Mouse (Mus musculus) ES-Bruce4 (cell line): ENCODE measurements around the gene Daxx.

Experiments
- CTCF ChIP-seq: IDR thresholded peaks from one replicate; pipeline ENCODE4 v1.8.1; 2011; ENCODE audit warnings: low read depth, low read length
- EP300 ChIP-seq: IDR thresholded peaks from 2 replicates; pipeline ENCODE4 v1.6.1; 2011; ENCODE audit warnings: low read depth, low read length; ENCODE audit not compliant: insufficient read depth
- POLR2A ChIP-seq: IDR thresholded peaks from one replicate; pipeline ENCODE4 v1.8.1; 2011; ENCODE audit warnings: low read length; ENCODE audit not compliant: insufficient read depth

DNA sequence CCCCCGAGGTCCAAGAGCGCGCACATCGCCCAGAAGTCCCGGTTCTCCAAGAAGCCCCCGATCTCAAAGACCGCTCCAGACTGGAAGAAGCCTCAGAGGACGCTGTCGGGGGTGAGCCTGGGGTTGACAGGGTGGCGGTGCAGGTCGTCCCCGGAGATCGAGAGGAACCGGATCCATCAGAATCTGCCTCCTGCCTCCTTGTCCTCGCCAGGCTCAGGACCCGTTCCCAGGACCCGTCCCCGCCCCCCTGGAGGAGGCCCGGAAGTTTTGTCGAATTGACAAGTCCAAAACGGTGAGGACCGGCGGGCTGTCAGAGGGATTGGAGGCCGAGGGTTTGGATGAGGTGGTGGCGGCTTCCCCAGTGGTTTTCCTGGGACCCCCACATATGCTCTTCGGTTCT, 31.8 kb downstream of the Daxx start:
- TF ChIP-seq CTCF (no peak), EP300 (no peak), POLR2A (no peak)
